Mouse (Mus musculus) heart, embryonic 13.5 days (tissue): ENCODE data around the gene Plch2. TPM values are rescaled to one million over a fixed set of nuclear protein-coding genes. Genes with fewer than 3 reads are reported as not detected.
"Not testable (repeated sequence)": the region's sequence is repeated elsewhere in the genome, so short reads cannot be mapped to it uniquely, and the experiment has no call there.

ENCODE experiments used
- ATAC-seq: fragments of 200-750 bp; cut with Nextera tagmentation; 2 replicates; pipeline ENCODE4 v1.8.0; 2017; ENCODE audit warnings: moderate TSS enrichment; ENCODE audit not compliant: insufficient number of reproducible peaks, low FRiP score, low TSS enrichment; ENCODE audit errors: extremely low read depth
- H3K27ac ChIP-seq: fragments of 300-500 bp; sonication (generic); replicated peaks from 2 replicates; pipeline ENCODE4 v1.5.1; 2015; ENCODE audit warnings: moderate library complexity, mild to moderate bottlenecking, inconsistent platforms
- H3K27me3 ChIP-seq: fragments of 300-500 bp; sonication (generic); replicated peaks from 2 replicates; pipeline ENCODE4 v1.6.1; 2015; ENCODE audit warnings: mild to moderate bottlenecking, inconsistent platforms
- H3K36me3 ChIP-seq: fragments of 300-500 bp; sonication (generic); 2 replicates; pipeline ENCODE4 v1.6.1; 2015; ENCODE audit warnings: mild to moderate bottlenecking, inconsistent platforms
- H3K4me1 ChIP-seq: fragments of 300-500 bp; sonication (generic); 2 replicates; pipeline ENCODE4 v1.6.1; 2015; ENCODE audit warnings: inconsistent platforms
- H3K4me2 ChIP-seq: fragments of 300-500 bp; sonication (generic); 2 replicates; pipeline ENCODE4 v1.6.1; 2015; ENCODE audit warnings: inconsistent platforms, mild to moderate bottlenecking, moderate library complexity
- H3K4me3 ChIP-seq: fragments of 300-500 bp; sonication (generic); 2 replicates; pipeline ENCODE4 v1.5.1; 2015; ENCODE audit warnings: moderate library complexity, mild to moderate bottlenecking, inconsistent platforms
- H3K9ac ChIP-seq: fragments of 300-500 bp; sonication (generic); 2 replicates; pipeline ENCODE4 v1.6.1; 2015; ENCODE audit warnings: inconsistent platforms, mild to moderate bottlenecking, moderate library complexity
- H3K9me3 ChIP-seq: fragments of 300-500 bp; sonication (generic); 2 replicates; pipeline ENCODE4 v1.6.1; 2016; ENCODE audit warnings: inconsistent platforms
- WGBS: fragments of 180-500 bp; shearing (Covaris S2); methylation state at CpG from one replicate; pipeline ENCODE4 v1.1.7; 2015; ENCODE audit warnings: mixed read lengths; 5-methylcytosine and 5-hydroxymethylcytosine counted together
- polyA plus RNA-seq: library from polyadenylated mRNA; unstranded; fragments of >200 nt; fragmentation: Nextera tagmentation; extraction: Ambion mirVana; gene quantifications from 2 replicates; pipeline ENCODE4 v1.2.1, GENCODE M21; 2015

The Plch2 gene
- polyA plus RNA-seq, 1 experiment from 2014 or later, result 0.51 TPM

GRCm38 (mm10) chr4:155089241-155089640 is 32.7 kb upstream of the Plch2 start:
- no peaks in the 10 kb centered on the region for H3K27me3 ChIP-seq
- no peak for ATAC-seq
- peaks cover 16% of the 10 kb centered on the region for H3K36me3 ChIP-seq
- no peak overlapping the region for H3K27ac ChIP-seq
- no peak overlapping the region for H3K9ac ChIP-seq
- H3K4me2 ChIP-seq, result no peak overlapping the region
- WGBS, result 86% methylated on average over 5 of the region's 5 CpGs
- H3K4me3 ChIP-seq, result no peak overlapping the region
- H3K4me1 ChIP-seq, result peaks cover 22% of the 10 kb centered on the region
- H3K9me3 ChIP-seq, result no peaks in the 10 kb centered on the region

GRCm38 (mm10) chr4:155086108-155087024 is 29.8 kb upstream of the Plch2 start, which contains the start of the genes Rer1 and Morn1:
TSS of gene Rer1 (minus strand) at chr4:155086382.
TSS of gene Morn1 (plus strand) at chr4:155086577.
- peak; percentile 92 for ATAC-seq
- peaks cover 39% of the 10 kb centered on the region for H3K36me3 ChIP-seq
- WGBS, result under 1% methylated on average over 85 of the region's 85 CpGs

GRCm38 (mm10) chr4:155085206-155086107 is 28.9 kb upstream of the Plch2 start:
- Histone ChIP-seq H3K4me1 (peaks cover 41% of the 10 kb centered on the region), H3K4me2 (peak overlapping the region; percentile 87), H3K9me3 (no peaks in the 10 kb centered on the region), H3K36me3 (peaks cover 40% of the 10 kb centered on the region), H3K9ac (peak overlapping the region; percentile 91), H3K27ac (peak overlapping the region; percentile 90), H3K27me3 (no peaks in the 10 kb centered on the region), H3K4me3 (peak overlapping the region; percentile 70)
- no peak for ATAC-seq
- WGBS, result 4% methylated on average over 35 of the region's 35 CpGs

More at GRCm38 (mm10) chr4:155086108-155087024, 29.8 kb upstream of the Plch2 start, which contains the start of the genes Rer1 and Morn1:
- peak within 1 kb of the TSS; percentile 87 for H3K4me2 ChIP-seq
- peak within 1 kb of the TSS; percentile 91 for H3K9ac ChIP-seq
- no peaks in the 10 kb centered on the region for H3K9me3 ChIP-seq
- peak within 1 kb of the TSS; percentile 90 for H3K27ac ChIP-seq
- H3K27me3 ChIP-seq, result no peaks in the 10 kb centered on the region
- peaks cover 41% of the 10 kb centered on the region for H3K4me1 ChIP-seq
- peak within 1 kb of the TSS; percentile 70 for H3K4me3 ChIP-seq

GRCm38 (mm10) chr4:155084351-155084750 is 27.8 kb upstream of the Plch2 start:
- peak overlapping the region; percentile 91 for H3K9ac ChIP-seq

DNA sequence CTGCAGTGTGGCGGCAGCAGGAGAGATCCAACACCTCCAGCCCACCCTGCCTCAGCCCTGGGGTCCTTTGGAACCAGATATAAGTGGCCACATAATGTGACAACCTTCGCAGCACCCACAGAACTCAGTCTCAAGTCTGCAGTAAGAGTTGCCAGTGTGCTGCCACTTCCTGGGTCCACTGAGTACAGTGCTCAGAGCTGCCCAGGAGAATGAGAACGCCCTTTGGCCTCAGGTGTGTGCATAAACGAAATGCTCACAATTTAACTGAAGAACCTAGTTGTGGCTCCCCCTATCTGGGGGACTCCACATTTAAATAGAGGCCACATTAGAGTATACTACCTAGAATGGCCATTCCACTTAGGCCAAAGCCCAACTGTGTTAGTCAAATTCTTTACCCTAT is 27.0 kb upstream of the Plch2 start:
- H3K27ac ChIP-seq, result no peak overlapping the region
- peaks cover 41% of the 10 kb centered on the region for H3K4me1 ChIP-seq
- 94% methylated on average over 4 of the region's 4 CpGs for WGBS
- no peaks in the 10 kb centered on the region for H3K27me3 ChIP-seq
- no peak overlapping the region for H3K4me3 ChIP-seq
- peaks cover 47% of the 10 kb centered on the region for H3K36me3 ChIP-seq
- no peak for ATAC-seq
- H3K9ac ChIP-seq, result peak overlapping the region; percentile 64
- H3K4me2 ChIP-seq, result no peak overlapping the region
- H3K9me3 ChIP-seq, result no peaks in the 10 kb centered on the region

More at GRCm38 (mm10) chr4:155084351-155084750, 27.8 kb upstream of the Plch2 start:
- WGBS, result 82% methylated on average over 7 of the region's 7 CpGs
- Histone ChIP-seq H3K36me3 (peaks cover 44% of the 10 kb centered on the region), H3K9me3 (no peaks in the 10 kb centered on the region), H3K4me2 (peak overlapping the region; percentile 87), H3K4me3 (peak overlapping the region; percentile 70; the same call in 1 of the 2 replicates), H3K27me3 (no peaks in the 10 kb centered on the region), H3K4me1 (peaks cover 41% of the 10 kb centered on the region), H3K27ac (no peak overlapping the region)
- no peak for ATAC-seq

DNA sequence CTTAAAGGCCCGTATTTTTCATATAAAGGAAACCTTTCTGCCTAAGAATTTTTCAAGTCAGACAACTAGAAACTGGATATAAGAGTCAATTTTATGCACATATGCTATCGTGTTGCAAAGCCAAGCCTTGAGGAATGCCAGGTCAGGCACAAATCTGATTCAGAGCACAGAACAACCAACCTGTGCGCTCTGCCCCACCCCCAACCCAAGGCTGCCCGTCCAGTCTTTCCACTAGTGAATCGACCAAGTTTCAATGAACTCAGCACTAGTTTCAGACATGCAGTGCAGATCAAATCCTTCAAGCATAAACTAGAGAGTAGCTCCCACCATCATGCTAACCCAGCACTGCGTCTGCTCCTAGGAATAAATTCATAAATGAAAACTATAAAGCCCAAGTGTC is 23.1 kb upstream of the Plch2 start:
- ATAC-seq, result no peak
- H3K9me3 ChIP-seq, result no peaks in the 10 kb centered on the region
- H3K4me3 ChIP-seq, result no peak overlapping the region
- H3K27ac ChIP-seq, result no peak overlapping the region
- H3K27me3 ChIP-seq, result no peaks in the 10 kb centered on the region
- peaks cover 86% of the 10 kb centered on the region for H3K36me3 ChIP-seq
- H3K4me2 ChIP-seq, result no peak overlapping the region
- H3K9ac ChIP-seq, result no peak overlapping the region
- 91% methylated on average over 6 of the region's 6 CpGs for WGBS
- peaks cover 24% of the 10 kb centered on the region for H3K4me1 ChIP-seq

DNA sequence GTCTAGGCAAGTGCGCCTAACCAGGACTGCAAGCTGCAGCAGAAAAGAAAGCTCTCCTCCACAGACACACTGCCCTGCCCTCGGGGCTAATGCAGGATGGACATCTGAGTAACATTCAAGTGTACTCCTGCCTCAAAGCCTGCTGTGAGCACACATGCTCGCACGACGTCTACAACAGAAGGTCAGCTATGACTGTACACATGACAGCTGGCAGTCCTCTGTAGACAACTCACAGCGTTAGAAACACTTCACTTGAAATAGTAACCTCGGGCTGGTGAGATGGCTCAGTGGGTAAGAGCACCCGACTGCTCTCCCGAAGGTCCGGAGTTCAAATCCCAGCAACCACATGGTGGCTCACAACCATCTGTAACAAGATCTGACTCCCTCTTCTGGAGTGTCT is 22.2 kb upstream of the Plch2 start:
- peaks cover 94% of the 10 kb centered on the region for H3K36me3 ChIP-seq
- H3K27me3 ChIP-seq, H3K9ac ChIP-seq, H3K27ac ChIP-seq, H3K9me3 ChIP-seq, H3K4me2 ChIP-seq, ATAC-seq, H3K4me3 ChIP-seq: not testable (repeated sequence)
- peaks cover 15% of the 10 kb centered on the region for H3K4me1 ChIP-seq
- 87% methylated on average over 10 of the region's 10 CpGs for WGBS

GRCm38 (mm10) chr4:155076677-155077076 is 20.1 kb upstream of the Plch2 start:
- no peaks in the 10 kb centered on the region for H3K9me3 ChIP-seq
- peaks cover 96% of the 10 kb centered on the region for H3K36me3 ChIP-seq
- no peak overlapping the region for H3K9ac ChIP-seq
- H3K27ac ChIP-seq, result no peak overlapping the region
- 85% methylated on average over 9 of the region's 9 CpGs for WGBS
- H3K4me2 ChIP-seq, result no peak overlapping the region
- no peaks in the 10 kb centered on the region for H3K4me1 ChIP-seq
- H3K4me3 ChIP-seq, result no peak overlapping the region
- H3K27me3 ChIP-seq, result no peaks in the 10 kb centered on the region
- no peak for ATAC-seq

DNA sequence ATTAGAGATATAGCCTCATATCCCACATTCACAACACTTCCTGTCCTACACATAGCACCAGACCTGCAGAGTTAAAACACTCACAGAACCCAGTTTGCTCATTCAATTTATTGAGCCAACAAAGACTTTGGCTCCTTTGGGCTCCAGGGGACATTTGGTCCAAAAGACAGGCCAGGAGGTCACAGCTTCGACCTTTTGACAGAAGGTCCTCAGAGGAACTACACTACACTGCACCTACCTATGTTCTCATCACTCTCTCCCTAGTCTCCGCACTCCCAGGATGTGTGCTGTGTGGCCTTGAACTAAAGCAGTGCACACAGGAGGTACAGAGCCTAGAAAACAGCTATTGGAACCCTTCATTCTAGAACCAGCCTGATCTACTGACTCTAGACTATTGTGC is 19.2 kb upstream of the Plch2 start:
- Histone ChIP-seq H3K36me3 (peaks cover 98% of the 10 kb centered on the region), H3K4me3 (no peak overlapping the region), H3K27me3 (no peaks in the 10 kb centered on the region), H3K9me3 (no peaks in the 10 kb centered on the region), H3K9ac (no peak overlapping the region), H3K4me2 (no peak overlapping the region), H3K27ac (no peak overlapping the region), H3K4me1 (no peaks in the 10 kb centered on the region)
- ATAC-seq, result no peak
- 91% methylated on average over 2 of the region's 2 CpGs for WGBS

DNA sequence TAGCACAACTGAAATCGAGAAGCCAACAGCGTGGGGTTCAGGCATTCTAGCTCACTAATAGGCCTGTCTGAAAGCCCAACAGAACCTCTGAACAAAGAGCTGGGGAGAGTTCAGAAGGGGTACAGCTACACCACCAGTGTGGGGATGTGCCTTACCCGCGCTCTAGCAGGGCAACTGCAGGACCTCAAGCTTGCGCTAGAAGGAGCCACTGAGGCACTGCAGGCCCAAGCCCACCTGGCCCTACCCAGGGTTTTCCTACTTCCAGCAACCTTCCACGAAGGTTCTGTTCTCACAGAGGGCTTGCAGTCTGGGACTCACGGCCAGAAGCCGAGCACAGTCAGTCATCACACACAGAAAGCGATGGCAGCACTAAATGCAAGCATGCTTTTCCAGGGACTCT is 18.6 kb upstream of the Plch2 start:
- Histone ChIP-seq H3K9me3 (no peaks in the 10 kb centered on the region), H3K4me3 (no peak overlapping the region), H3K27ac (no peak overlapping the region), H3K36me3 (peaks cover 98% of the 10 kb centered on the region), H3K9ac (no peak overlapping the region), H3K4me2 (no peak overlapping the region), H3K4me1 (no peaks in the 10 kb centered on the region), H3K27me3 (no peaks in the 10 kb centered on the region)
- ATAC-seq, result no peak
- WGBS, result 84% methylated on average over 9 of the region's 9 CpGs

GRCm38 (mm10) chr4:155074418-155074817 is 17.8 kb upstream of the Plch2 start:
- H3K9ac ChIP-seq, result no peak overlapping the region
- WGBS, result 79% methylated on average over 9 of the region's 9 CpGs
- ATAC-seq, result no peak

More at GRCm38 (mm10) chr4:155074418-155074817, 17.8 kb upstream of the Plch2 start:
- Histone ChIP-seq H3K4me2 (no peak overlapping the region), H3K4me3 (no peak overlapping the region), H3K9me3 (no peaks in the 10 kb centered on the region), H3K4me1 (no peaks in the 10 kb centered on the region), H3K27me3 (no peaks in the 10 kb centered on the region), H3K27ac (no peak overlapping the region), H3K36me3 (peaks cover 98% of the 10 kb centered on the region)
